Mouse (Mus musculus) NIH3T3 (cell line): ENCODE measurements at regions not wholly inside any gene's neighbourhood (a gene's known extent, or its start where the extent isn't known, plus 50 kb on each side); places are given as distances from the start of the nearest gene placed in this dataset.
A peak's percentile ranks its signal among the peaks of the same experiment; 100 is the strongest.

ENCODE experiments used
- DNase-seq: peaks from one replicate; pipeline ENCODE4 v3.0.0-alpha.2; 2012; ENCODE audit warnings: low read depth

GRCm38 (mm10) chr16:74598361-74598760 is 186.7 kb upstream of the Robo2 start:
- DNase-seq, result no peak

- no peak for DNase-seq
Measured at GRCm38 (mm10) chr16:74597735-74598340, 186.2 kb upstream of the Robo2 start.

DNA sequence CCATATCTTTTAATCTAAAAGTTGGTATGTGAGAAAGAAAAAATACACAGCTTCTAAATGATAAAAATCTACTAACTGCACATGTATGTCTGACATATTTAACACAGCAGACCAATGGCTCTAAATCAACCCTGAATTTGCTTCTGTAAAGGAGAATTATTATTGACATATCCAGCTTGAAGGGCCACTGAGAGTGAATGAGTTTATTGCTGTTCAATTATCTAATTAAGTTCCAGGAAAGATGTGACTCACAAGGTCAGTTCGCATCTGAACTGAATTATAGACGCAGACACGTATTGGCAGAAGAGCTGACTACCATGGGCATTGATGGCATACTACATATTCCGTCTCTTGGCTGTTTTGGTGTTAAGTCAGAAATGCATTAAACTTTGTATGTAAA is 180.3 kb upstream of the Robo2 start:
- no peak for DNase-seq

DNA sequence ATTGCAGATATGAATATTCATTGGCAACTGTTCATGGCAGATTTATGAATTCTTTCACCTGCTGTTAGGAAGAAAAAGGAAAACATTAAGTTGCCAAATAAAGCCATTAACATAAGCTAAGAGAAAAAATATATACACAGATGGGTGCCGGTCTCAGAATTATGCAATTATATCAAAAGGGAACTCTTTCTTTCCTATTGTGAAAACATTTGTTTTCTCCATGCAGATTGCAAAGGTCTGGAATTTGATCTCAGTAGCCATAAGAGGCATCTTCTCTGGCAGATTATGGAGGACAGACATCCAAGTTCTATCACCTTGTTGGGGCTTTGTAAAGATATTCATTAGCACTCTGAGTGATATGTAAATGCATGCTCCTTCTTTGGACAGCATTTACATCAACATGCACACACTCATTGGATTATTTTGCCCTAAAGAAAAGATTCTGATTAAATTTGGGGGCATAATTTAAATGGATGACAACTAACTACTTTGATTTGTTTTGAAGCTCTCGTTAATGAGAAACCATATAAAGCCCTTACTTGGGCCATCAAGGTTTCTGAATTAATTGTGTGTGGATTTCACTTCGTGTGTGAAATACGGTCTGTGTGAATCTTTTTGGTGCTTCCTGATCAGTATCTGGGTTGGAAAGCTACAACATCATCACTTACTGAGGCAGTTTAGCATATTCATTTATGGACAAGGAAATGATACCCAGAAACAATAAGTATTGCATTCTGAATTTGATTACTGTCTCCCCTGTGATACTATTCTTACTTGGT is 171.2 kb upstream of the Robo2 start:
- no peak for DNase-seq

GRCm38 (mm10) chr16:74548374-74548773 is 136.7 kb upstream of the Robo2 start:
- DNase-seq, result no peak

- DNase-seq, result peak; percentile 34
Measured at GRCm38 (mm10) chr16:74530531-74530930, 118.9 kb upstream of the Robo2 start.

- no peak for DNase-seq
Measured at GRCm38 (mm10) chr16:74528245-74528644, 116.6 kb upstream of the Robo2 start.

DNA sequence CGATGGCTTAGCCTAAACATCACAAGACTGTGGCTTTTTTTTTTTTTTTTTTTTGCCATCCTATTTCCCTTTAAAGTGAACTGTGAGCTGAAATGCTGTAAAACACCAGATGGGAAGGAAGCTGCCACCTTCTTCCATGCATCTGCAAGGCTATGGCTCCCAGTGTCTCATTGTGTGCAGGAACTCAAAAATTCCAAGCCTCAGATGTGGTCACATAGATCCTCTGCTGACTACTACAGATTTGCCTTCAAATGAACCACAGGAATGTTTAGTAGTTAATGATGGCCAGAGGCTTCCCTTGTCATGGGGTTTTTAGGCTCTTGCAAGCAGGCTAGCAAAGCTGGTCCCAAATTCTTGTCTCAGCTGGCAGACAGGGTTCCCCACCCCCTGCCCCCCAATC is 114.9 kb upstream of the Robo2 start:
- DNase-seq, result no peak

- no peak for DNase-seq
Measured at GRCm38 (mm10) chr16:74520501-74520900, 108.9 kb upstream of the Robo2 start.

- DNase-seq, result no peak
Measured at GRCm38 (mm10) chr16:74517888-74518287, 106.3 kb upstream of the Robo2 start.

GRCm38 (mm10) chr16:74517374-74517773 is 105.7 kb upstream of the Robo2 start:
- DNase-seq, result no peak

- no peak for DNase-seq
Measured at GRCm38 (mm10) chr16:74514481-74514880, 102.9 kb upstream of the Robo2 start.

DNA sequence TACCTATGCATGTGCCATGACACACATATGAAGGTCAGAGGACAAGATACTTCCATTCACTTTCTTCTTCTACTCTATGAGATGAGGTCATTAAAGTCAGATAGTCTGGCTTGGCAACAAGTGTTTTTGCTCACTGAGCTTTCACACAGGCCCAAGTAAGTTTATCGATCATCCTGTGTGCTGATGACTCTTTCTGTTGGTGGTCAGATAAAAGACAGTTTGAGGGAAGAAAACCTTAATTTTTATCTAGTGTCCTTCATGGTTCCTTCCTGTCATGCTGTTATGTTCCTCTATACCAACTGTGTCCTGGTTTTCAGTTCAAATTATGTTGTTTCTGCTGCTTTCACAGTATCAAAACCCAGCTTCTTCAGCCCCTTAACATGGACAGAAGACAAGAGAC is 98.8 kb upstream of the Robo2 start:
- no peak for DNase-seq

DNA sequence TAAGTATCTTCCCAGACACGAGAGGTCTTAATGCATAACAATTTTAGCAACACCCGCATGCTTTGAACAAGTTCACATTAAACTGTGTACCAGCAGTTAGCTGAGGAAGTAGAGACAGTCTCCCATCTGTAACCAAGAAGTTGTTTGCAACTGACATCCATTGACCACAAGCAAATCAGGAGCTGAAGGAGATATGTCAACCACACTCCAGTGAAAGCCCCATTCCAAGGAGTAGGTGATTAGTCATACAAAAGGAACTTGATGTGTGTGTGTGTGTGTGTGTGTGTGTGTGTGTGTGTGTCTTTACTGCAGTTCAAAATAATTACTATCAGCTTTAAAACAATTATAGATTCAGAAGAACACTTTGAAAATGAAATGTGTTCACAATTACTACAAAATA is 97.9 kb upstream of the Robo2 start:
- DNase-seq, result no peak

GRCm38 (mm10) chr16:74506719-74507118 is 95.1 kb upstream of the Robo2 start:
- no peak for DNase-seq

GRCm38 (mm10) chr16:74506173-74506709 is 94.6 kb upstream of the Robo2 start:
- DNase-seq, result no peak

DNA sequence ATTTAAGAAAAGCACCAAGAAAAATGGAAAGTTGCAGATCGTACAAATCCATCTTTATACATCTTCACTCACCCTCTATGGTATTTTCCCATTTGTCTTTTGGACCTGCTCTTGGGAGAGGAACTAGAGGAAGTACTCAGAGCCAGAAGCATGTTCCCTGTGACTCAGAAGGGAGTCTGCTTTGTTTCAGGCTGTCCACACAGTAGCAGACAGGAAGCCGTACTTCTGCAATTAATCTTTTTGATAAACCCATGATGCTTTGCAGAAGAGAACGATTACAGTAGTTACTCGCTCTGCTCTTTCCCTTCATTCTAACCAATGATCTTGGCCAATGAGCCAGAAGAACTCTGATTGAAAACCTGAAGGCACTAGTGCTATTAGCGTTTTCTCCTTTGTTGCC is 92.8 kb upstream of the Robo2 start:
- DNase-seq, result no peak

- no peak for DNase-seq
Measured at GRCm38 (mm10) chr16:74500687-74501086, 89.1 kb upstream of the Robo2 start.

DNA sequence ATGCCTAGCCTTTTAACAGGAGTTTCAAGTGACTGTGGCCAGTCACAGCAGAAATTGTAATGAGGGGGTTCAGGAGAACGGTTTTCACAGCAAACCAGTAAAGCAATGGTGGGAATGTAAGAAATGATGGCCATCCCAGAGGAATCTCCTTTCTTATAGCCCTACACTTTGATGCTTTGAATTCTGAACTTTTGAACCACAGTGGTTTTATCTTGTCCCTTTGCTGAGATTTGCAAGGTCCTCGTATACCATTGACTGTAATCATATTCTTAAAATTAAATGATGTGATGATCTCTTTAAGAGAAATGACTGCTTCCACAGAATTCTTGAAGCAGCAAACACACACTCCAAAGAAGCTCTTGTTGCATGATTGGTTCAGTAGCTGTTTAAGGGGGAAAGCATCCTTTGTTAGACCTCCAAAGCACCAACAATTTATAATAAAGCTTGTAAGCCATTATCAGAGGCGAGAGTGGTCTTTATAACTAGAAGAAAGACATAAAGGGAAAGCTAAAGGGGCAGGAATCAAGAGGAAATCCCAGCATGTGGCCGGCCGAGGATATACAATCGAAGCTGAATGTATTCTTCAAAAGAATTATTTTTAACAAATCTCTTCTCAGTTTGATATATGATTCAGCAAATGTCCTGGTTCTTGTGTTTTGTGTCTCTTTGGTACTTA is 56.3 kb upstream of the Robo2 start:
- DNase-seq, result no peak

- no peak for DNase-seq
Measured at GRCm38 (mm10) chr16:74467159-74467558, 55.5 kb upstream of the Robo2 start.

DNA sequence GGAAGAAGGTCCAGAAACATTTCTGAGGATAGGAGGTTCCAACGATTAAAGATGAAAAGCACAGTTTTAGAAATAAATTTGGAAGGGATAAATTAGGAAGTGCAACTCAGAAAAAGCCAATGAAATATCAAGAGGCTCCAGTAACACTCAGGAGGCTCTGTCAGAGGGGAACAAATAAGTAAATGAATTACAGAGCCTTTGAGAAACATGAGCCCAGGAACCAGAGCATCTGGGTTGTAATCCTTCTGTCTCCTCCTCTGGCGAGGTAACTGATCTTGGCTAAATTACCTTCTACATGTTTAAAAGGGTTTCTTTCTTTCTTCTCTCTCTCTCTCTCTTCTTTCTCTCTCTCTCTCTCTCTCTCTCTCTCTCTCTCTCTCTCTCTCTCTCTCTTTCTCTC is 53.2 kb upstream of the Robo2 start:
- DNase-seq, result no peak

GRCm38 (mm10) chr16:74464290-74464689 is 52.7 kb upstream of the Robo2 start:
- DNase-seq, result no peak

DNA sequence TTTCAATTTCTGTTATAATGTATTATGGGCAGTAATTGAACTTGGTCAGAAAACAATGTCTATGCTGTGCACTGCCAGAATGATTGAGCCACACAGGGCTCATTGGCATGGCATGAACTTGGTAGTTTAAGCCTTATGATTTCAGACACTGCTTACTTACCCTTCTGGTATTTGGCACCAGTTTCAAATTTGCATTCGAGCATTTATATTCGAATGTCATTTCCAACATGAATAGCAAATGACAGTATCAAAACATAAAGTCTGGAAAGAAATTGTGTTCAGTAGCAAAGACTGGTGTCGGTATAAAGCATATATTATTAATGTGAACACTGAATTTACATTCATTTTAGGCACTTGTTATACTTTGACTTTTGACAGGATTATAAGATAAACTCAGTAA is 50.8 kb upstream of the Robo2 start:
- no peak for DNase-seq
